Mouse (Mus musculus): ENCODE measurements around the gene Arsb.

GRCm38 (mm10) chr13:93762879-93763278 lies 8.6 kb upstream of the Arsb start:
- no peak for TF ChIP-seq POLR2A (IDR thresholded peaks at IDR 0.05; ENCODE audit: low read depth, low read length)
- no peak for TF ChIP-seq CTCF (IDR thresholded peaks at IDR 0.05; ENCODE audit: borderline replicate concordance, insufficient read depth, low read length)
